Mouse (Mus musculus) brain, embryonic 14.5 days (tissue): ENCODE results near the gene Cdk14.

Experiments used
- CTCF ChIP-seq: fragments of 200-500 bp; IDR thresholded peaks from 2 replicates; pipeline ENCODE4 v1.5.1; 2012; ENCODE audit warnings: inconsistent platforms, mild to moderate bottlenecking, moderate library complexity, borderline replicate concordance; ENCODE audit not compliant: insufficient read depth, insufficient read length; ENCODE audit errors: extremely low read depth
- POLR2A ChIP-seq: fragments of 200-500 bp; IDR thresholded peaks from 2 replicates; pipeline ENCODE4 v1.6.1; 2012; ENCODE audit warnings: mild to moderate bottlenecking, inconsistent platforms, borderline replicate concordance; ENCODE audit not compliant: poor library complexity, insufficient read depth, insufficient read length, severe bottlenecking; ENCODE audit errors: extremely low read depth

GRCm38 (mm10) chr5:5180711-5181110, 239.4 kb downstream of the Cdk14 start:
- TF ChIP-seq POLR2A, result no peak
- TF ChIP-seq CTCF, result no peak
